Comparison of ENCODE assay signal across 10 mouse cellular contexts in the genomic region with DNA sequence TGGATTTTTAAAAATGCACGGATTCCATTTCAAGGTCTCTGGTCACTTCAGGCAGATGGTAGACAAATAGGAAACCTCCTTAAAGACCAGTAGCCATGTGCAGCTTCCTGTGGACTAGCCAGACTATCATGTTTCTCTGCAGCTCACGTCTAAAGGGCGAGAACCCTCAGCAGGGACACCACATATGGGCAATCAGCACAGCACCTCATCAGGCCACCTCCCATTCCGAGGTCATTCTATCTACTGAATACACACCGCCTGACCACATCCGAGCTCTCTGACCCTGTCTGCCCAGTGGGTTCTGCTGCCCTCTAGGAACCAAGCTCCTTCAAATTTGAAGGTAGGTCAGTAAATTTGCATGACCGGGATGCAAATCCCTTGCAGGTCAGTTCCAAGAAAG. TPM values are rescaled to one million over a fixed set of nuclear protein-coding genes. Genes with fewer than 3 reads are reported as not detected.
DNase-seq lines count a peak whose midpoint lies in the region; ATAC-seq lines count a peak whose summit lies in the region.
"Had no signal": no experiment of that assay in that cellular context is flagged by ENCODE, and none has a peak within 500 bp of the region (broad histone marks: within the 10 kb centered on the region; RNA-seq: fewer than 3 reads in every experiment).

No protein-coding gene starts in this region.

- peak; percentile 47 for ATAC-seq in kidney, embryonic 15.5 days (replicated peaks; ENCODE audit: low FRiP score)
- ATAC-seq in embryonic facial prominence, embryonic 15.5 days (ENCODE audit: insufficient number of reproducible peaks, low FRiP score, low TSS enrichment, low read depth), result no peak
- ATAC-seq in intestine, embryonic 14.5 days (replicated peaks; ENCODE audit: low FRiP score, low TSS enrichment, low read depth), result no peak
- no peak for ATAC-seq in liver, embryonic 16.5 days (ENCODE audit: low read depth)
- ATAC-seq: midbrain, embryonic 16.5 days had no signal

- 33% methylated on average over 7 of the region's 7 CpGs for WGBS in kidney, embryonic 15.5 days
- WGBS in embryonic facial prominence, embryonic 15.5 days, result 53% methylated on average over 7 of the region's 7 CpGs
- 33% methylated on average over 7 of the region's 7 CpGs for WGBS in intestine, embryonic 14.5 days
- WGBS in liver, embryonic 16.5 days (ENCODE audit: insufficient replicate concordance), result 43% methylated on average over 7 of the region's 7 CpGs

- H3K4me3 ChIP-seq in kidney, embryonic 15.5 days (replicated peaks), result no peak overlapping the region
- no peak overlapping the region for H3K4me3 ChIP-seq in embryonic facial prominence, embryonic 15.5 days (replicated peaks)
- no peak overlapping the region for H3K4me3 ChIP-seq in intestine, embryonic 14.5 days (ENCODE audit: low read depth, low read length)
- H3K4me3 ChIP-seq in liver, embryonic 16.5 days (ENCODE audit: low read depth, low read length), result no peak overlapping the region

- H3K4me2 ChIP-seq in kidney, embryonic 15.5 days, result no peak overlapping the region
- no peak overlapping the region for H3K4me2 ChIP-seq in embryonic facial prominence, embryonic 15.5 days (replicated peaks)
- H3K4me2 ChIP-seq in intestine, embryonic 14.5 days (ENCODE audit: low read length), result no peak overlapping the region
- H3K4me2 ChIP-seq in liver, embryonic 16.5 days (ENCODE audit: low read depth, low read length), result peak overlapping the region; percentile 11
- H3K4me2 ChIP-seq: hindbrain, embryonic 14.5 days had no signal

- no peaks in the 10 kb centered on the region for H3K9me3 ChIP-seq in kidney, embryonic 15.5 days (replicated peaks)
- H3K9me3 ChIP-seq in embryonic facial prominence, embryonic 15.5 days (replicated peaks), result no peaks in the 10 kb centered on the region
- H3K9me3 ChIP-seq in intestine, embryonic 14.5 days (ENCODE audit: control insufficient read depth, low read length), result no peaks in the 10 kb centered on the region
- no peaks in the 10 kb centered on the region for H3K9me3 ChIP-seq in liver, embryonic 16.5 days (replicated peaks; ENCODE audit: control insufficient read depth, low read length)

- peaks cover 5% of the 10 kb centered on the region; the same call in 1 of the 2 replicates for H3K36me3 ChIP-seq in kidney, embryonic 15.5 days
- H3K36me3 ChIP-seq in embryonic facial prominence, embryonic 15.5 days, result no peaks in the 10 kb centered on the region
- H3K36me3 ChIP-seq in intestine, embryonic 14.5 days (ENCODE audit: control insufficient read depth, insufficient read depth, low read length), result no peaks in the 10 kb centered on the region; the same call in 1 of the 2 replicates
- H3K36me3 ChIP-seq in liver, embryonic 16.5 days (ENCODE audit: control insufficient read depth, insufficient read depth), result no peaks in the 10 kb centered on the region

- peaks cover 47% of the 10 kb centered on the region for H3K4me1 ChIP-seq in kidney, embryonic 15.5 days
- peaks cover 34% of the 10 kb centered on the region for H3K4me1 ChIP-seq in embryonic facial prominence, embryonic 15.5 days
- H3K4me1 ChIP-seq in intestine, embryonic 14.5 days (replicated peaks; ENCODE audit: control insufficient read depth, insufficient read depth, low read length), result peaks cover 28% of the 10 kb centered on the region
- H3K4me1 ChIP-seq in liver, embryonic 16.5 days (ENCODE audit: control insufficient read depth, low read depth, low read length), result peaks cover 57% of the 10 kb centered on the region

- H3K9ac ChIP-seq in kidney, embryonic 15.5 days, result no peak overlapping the region
- no peak overlapping the region for H3K9ac ChIP-seq in embryonic facial prominence, embryonic 15.5 days
- H3K9ac ChIP-seq in intestine, embryonic 14.5 days (ENCODE audit: low read length), result no peak overlapping the region
- no peak overlapping the region for H3K9ac ChIP-seq in liver, embryonic 16.5 days (ENCODE audit: low read depth, low read length)
- H3K9ac ChIP-seq: hindbrain, embryonic 14.5 days had no signal

- H3K27ac ChIP-seq in kidney, embryonic 15.5 days, result peak overlapping the region; percentile 72
- peak overlapping the region; percentile 8; the same call in 1 of the 2 replicates for H3K27ac ChIP-seq in embryonic facial prominence, embryonic 15.5 days (replicated peaks)
- H3K27ac ChIP-seq in intestine, embryonic 14.5 days (ENCODE audit: low read depth), result peak overlapping the region; percentile 47; the same call in 1 of the 2 replicates
- peak overlapping the region; percentile 35 for H3K27ac ChIP-seq in liver, embryonic 16.5 days (ENCODE audit: low read length)
- H3K27ac ChIP-seq: hindbrain, embryonic 14.5 days had no signal

- intact Hi-C loops in left cerebral cortex, postnatal 14 days (cut with DNase I), result no loop called here

- no peak for DNase-seq in kidney, adult 8-10 months
- no peak for DNase-seq in intestine, embryonic 14.5 days (ENCODE audit: low spot score)
- no peak for DNase-seq in left cerebral cortex, postnatal 14 days (ENCODE audit: low spot score in 2 of 2)
- DNase-seq in kidney, postnatal 36 days, result no peak
- DNase-seq: thymus, postnatal 36 days had no signal

- no peaks in the 10 kb centered on the region for H3K27me3 ChIP-seq in kidney, embryonic 15.5 days
- no peaks in the 10 kb centered on the region for H3K27me3 ChIP-seq in embryonic facial prominence, embryonic 15.5 days
- no peaks in the 10 kb centered on the region for H3K27me3 ChIP-seq in intestine, embryonic 14.5 days (replicated peaks; ENCODE audit: control insufficient read depth, insufficient read depth, low read length)
- H3K27me3 ChIP-seq in liver, embryonic 16.5 days (ENCODE audit: control insufficient read depth, insufficient read depth, low read depth, low read length), result no peaks in the 10 kb centered on the region

RNA-seq across cellular contexts. Expression of a gene that starts 35.4 kb away (rescaled TPM):
- 5.5 and 6.4 TPM in 2 replicates for polyA plus RNA-seq in kidney, embryonic 15.5 days (2015; fragmentation: Nextera tagmentation; extraction: Ambion mirVana)
- polyA plus RNA-seq in embryonic facial prominence, embryonic 15.5 days (2015; fragmentation: Nextera tagmentation; extraction: Ambion mirVana), result 15.8 and 16.0 TPM in 2 replicates
- polyA plus RNA-seq in intestine, embryonic 14.5 days (2014; fragmentation: Nextera tagmentation; extraction: Ambion mirVana), result 8.8 and 8.9 TPM in 2 replicates
- 0.64 and 0.65 TPM in 2 replicates for polyA plus RNA-seq in liver, embryonic 16.5 days (2015; fragmentation: Nextera tagmentation; extraction: Ambion mirVana)
- total RNA-seq in left cerebral cortex, postnatal 14 days (2021), result 10 to 100 TPM; 30.9 TPM

Comparison
In these comparisons a context has a peak if more than half of its experiments do, and no peak if none do; other contexts are left out.
1. H3K27ac ChIP-seq: peak in every context shown above with its lines; median percentile 72 in kidney, embryonic 15.5 days; 47 in intestine, embryonic 14.5 days; 35 in liver, embryonic 16.5 days; 8 in embryonic facial prominence, embryonic 15.5 days.